Mouse (Mus musculus) G1E (cell line): ENCODE data around the gene Spib.

Experiments
- CTCF ChIP-seq: IDR thresholded peaks from 2 replicates; pipeline ENCODE4 v1.5.1; 2012; ENCODE audit warnings: low read depth, low read length, inconsistent platforms, mixed read lengths
- GATA1 ChIP-seq: IDR thresholded peaks from 2 replicates; pipeline ENCODE4 v1.6.1; 2012; ENCODE audit warnings: borderline replicate concordance, low read length, inconsistent platforms, mixed read lengths
- GATA2 ChIP-seq: IDR thresholded peaks from 2 replicates; pipeline ENCODE4 v1.6.1; 2012; ENCODE audit warnings: low read depth, low read length, inconsistent platforms, borderline replicate concordance
- POLR2AphosphoS5 ChIP-seq: IDR thresholded peaks from 2 replicates; pipeline ENCODE4 v1.6.1; 2012; ENCODE audit warnings: low read depth, low read length, inconsistent platforms; ENCODE audit not compliant: insufficient replicate concordance
- TAL1 ChIP-seq: conservative IDR thresholded peaks from 2 replicates; pipeline ENCODE4 v1.6.1; 2012; ENCODE audit warnings: low read depth, low read length, inconsistent platforms, mixed read lengths

GRCm38 (mm10) chr7:44533746-44534045 lies 1.8 kb upstream of the Spib start:
- TF ChIP-seq CTCF (no peak), POLR2AphosphoS5 (no peak), GATA1 (no peak), TAL1 (no peak), GATA2 (no peak)
